Mouse (Mus musculus): Measurements from ENCODE around the gene Src.
A peak's percentile ranks its signal among the peaks of the same experiment; 100 is the strongest.

The Src gene

DNA sequence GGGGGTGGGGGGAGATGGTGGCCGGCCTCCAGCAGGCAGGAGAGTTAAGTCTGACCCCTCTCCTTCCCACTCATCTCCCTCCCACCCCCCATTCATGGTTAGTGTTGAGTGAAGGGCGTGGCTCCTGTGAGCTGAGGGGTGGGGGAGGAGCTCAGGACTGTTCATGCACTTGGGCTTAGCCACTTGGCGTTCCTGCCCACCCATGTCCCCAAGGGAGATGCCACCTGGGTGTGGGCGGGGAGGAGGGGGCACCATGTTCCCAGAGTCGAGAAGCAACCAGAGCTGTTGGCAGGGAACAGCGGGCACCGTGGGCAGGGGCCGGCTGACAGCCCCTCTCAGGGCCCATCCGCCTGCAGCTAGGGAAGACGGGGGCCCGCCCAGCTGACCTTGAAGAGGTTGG lies 18.3 kb downstream of the Src start:
- no peak for DNase-seq (ENCODE audit: low read depth)

DNA sequence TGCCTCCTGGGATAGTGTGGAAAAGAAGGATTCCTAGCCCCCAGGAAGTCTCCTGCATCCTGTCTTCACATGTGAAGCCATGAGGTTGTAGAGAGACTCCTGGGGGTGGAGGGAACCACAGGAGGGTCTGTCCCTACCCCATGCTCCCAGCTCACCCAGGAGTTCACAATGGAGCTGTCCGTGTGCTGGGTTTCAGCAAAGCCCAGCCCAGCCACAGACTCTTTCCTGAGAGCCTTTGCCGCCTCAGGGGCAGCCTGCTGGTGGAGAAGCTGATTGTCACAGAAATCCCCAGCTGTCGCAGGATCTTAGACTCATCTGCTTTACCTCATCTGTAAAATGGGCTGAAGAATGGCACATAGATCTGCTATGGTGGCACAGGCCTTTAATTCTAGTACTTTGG lies 18.9 kb downstream of the Src start:
- DNase-seq (ENCODE audit: low read depth) = no peak

DNA sequence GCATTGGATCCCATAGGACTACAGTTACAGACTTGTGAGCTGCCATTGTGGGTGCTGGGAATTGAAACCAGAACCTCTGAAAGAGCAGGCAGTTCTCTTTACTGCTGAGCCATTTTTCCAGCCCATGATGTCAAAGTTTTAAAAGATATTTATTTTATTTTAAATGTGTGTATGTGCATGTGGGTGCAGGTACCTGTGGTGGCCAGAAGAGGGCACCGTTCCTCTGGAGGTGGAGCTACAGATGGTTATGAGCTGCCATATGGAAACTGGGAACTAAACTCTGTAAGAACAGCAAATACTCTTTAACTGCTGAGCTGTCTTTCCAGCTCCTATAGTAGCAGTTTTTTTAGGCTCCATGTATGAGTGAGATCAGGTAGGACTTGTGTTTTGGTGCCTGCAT lies 23.1 kb downstream of the Src start:
- no peak for DNase-seq (ENCODE audit: low read depth)

DNA sequence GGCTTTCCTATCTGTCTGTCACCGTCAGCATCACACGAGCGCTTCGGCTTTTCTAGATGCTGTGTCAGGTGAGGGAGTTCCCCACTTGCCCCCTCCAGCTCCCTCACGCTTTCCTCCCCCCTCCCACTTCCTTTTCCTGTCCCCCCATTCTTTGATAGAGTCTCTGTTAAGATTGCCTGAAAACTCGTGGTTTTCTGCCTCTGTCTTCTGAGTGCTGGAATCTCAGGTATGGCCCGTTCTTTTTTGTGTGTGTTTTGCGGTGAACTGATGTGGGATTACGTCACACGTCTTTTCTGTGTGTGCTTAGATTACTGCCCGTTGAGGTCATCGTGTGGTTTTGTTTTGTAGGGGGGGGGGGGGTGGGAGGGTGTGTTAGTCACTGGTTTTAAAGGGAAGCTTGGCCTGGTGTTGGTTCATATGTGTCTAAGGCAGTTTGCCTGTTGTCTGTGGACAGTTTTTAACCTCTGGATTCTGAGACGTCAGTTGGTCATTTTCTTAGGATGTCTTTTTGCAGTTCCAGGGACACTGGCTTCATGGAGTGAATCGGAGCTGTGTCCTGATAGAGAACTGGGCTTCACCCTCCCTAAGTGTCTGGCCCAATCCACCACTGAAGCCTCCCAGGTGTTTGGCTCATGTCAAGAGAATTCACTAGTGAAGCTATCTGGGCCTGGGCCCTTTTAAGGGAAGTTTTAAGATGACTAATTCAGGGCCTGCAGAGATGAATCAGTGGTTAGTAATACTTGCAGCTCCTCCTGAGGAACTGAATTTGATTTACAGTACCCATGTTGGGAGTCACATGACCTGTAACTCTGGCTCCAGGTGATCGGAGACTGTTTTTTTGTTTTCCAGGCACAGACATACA lies 29.3 kb downstream of the Src start:
- peak; percentile 53 for DNase-seq (ENCODE audit: low read depth)

DNA sequence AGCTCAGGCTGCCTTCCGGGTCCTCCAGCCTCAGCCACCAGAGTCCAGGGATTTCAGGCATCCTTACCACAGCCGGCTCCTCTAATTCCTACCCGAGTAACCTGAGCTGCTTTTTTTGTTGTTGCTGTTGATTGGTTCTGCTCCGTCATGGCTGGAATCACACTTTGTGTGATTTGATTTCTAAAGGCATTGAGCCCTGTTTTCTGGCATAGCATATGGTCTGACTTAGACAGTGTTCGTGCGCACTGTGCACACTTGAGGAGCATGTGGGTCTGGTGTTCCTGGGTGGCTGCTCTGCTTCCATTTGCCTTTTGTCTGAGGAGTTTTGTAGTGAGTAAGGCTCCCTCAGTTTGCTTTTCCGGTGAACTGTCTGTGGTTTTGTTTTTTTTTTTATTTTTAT lies 30.1 kb downstream of the Src start:
- DNase-seq (ENCODE audit: low read depth) = no peak

DNA sequence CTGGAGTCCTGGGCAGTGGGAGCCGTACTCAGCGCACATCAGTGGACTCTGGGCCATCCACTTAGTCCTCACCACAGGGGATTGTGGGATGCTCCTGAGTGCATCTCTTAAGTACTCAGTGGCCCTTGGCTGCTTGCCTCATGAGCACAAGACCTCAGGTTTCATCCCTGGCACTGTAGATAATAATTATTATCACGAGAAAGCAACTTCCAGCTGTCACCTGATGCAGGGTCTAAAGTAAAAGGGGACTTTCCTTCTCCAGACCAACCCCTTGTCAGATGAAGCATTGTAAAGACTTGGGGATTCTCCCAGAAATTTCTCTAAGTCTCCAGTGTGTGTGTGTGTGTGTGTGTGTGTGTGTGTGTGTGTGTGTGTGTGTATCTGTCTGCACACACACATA lies 32.7 kb downstream of the Src start:
- no peak for DNase-seq (ENCODE audit: low read depth)

DNA sequence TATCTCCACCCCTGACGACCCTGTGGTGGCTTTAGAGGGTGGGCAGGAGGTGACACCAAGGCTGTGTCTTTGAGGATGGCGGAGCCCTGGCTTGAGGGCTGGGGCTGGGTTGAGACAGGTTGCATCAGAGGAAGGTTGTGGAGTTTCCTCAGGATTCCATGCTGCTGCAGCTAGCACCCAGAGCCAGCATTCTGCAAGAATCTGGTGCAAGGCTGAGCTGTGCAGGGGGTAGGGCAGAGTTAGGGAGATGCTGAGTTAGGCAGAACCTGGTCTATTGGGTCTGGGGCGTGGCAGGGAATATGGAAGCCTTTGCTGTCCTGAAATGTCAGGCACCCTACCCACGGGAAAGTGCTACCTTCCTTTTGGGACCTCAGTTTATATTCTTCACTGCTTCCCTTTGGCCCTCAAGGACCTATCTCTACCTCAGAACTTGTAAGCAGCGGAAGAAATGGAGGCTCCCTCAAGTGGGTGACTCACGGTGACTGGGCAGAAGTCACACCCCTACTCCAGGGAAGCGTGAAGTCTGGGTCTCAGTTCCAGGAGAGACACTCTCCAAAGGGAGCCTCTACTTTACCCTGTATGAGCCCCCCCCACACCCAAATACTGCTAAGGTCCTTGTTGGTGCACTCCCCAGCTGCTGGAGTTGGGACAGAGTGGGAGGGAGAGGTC lies 33.3 kb downstream of the Src start:
- no peak for DNase-seq (ENCODE audit: low read depth)

DNA sequence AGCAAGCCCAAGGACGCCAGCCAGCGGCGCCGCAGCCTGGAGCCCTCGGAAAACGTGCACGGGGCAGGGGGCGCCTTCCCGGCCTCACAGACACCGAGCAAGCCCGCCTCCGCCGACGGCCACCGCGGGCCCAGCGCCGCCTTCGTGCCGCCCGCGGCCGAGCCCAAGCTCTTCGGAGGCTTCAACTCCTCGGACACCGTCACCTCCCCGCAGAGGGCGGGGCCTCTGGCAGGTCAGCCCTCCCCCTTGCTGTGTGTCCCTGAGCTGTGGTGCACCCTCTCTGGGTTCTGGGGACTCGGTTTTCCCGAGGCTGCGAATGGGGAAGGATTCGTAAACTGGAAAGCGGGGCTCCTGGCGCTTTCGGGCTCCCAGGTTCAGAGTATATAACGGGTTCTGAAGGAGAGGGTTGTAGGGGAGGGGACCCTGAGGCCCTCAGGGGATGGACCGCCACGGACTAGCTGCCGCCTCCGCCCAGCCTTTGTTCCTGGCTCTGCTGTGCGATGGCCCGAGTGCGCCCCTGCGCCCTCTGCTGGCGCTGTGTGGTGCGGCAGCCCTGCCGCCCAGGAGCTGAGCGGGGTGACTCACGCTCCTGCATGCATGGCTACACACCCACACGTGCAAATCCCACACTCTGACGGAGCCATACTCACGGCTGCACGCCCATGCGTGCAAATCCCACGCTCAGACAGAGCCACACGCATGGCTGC lies 39.0 kb downstream of the Src start:
- peak; percentile 79 for DNase-seq (ENCODE audit: low read depth)

DNA sequence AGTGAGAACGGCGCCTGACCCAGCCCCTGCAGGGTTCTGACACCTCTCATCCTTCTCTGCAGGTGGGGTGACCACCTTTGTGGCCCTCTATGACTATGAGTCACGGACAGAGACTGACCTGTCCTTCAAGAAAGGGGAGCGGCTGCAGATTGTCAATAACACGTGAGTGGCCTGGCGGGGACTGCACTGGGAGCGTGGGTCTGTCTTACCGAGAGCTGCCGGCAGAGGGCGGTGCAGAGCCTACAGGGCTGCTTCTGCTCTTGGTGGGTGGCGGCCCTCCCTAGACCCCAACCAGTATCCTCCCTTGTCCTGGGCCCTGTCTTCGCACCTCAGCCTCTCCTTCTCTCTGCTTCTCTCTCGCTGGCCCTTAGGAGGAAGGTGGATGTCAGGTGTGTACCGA lies 40.2 kb downstream of the Src start:
- DNase-seq (ENCODE audit: low read depth) = peak; percentile 43

DNA sequence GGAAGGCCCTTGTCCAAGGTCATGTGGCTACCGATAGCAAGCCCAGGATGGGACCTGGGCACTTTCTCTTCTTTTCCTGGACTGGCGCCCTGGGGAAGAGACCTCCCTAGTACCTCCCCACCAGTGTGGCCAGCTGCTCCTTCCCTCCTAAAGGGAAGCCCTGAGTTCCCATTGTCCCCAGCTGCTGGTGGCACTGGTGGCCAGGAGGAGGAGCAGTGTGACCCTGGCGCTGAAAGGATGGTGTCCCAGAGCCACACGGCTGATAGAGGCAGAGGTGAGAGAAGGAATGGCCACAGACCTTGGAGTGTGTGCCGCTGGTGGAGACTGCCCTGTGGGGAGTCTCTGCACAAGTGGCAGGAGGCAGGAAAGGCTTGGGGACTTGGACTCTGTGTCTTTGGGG lies 41.5 kb downstream of the Src start:
- DNase-seq (ENCODE audit: low read depth) = no peak

DNA sequence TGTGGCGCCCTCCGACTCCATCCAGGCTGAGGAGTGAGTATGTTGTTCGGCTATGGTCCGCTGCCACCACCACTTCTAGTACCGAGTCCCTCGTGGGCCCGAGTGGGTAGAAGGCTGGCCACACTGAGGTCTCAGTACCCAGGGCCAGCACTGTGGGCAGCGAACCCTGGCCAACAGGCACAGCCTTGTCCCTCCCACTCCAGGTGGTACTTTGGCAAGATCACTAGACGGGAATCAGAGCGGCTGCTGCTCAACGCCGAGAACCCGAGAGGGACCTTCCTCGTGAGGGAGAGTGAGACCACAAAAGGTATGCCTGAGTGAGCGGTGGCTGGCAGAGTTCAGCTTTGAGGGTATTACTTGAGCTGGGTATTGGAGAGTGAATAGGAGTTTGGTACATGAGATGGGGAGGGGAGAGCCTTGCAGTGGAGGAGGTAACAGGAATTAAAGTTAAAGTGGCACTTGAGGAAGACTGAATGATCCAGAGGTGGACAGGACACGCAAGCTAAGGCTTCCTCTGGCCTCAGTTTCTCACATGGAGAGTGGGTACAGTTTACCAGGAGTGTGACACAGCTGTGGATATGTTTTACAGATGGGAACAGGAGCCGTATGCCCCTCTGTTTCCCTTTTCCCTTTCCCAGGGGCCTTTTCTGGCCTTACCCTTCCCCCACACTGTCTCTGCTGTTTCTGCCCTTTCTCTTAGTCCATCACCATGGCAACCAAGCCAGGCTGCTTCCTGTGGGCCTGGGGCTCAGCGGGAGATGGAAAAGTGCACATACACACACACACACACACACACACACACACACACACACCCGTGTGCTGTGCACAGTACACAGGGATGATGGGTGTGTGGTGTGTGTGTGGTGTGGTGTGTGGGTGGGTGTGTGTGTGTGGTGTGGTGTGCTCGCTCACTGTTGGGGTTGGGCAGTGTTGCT lies 44.8 kb downstream of the Src start:
- DNase-seq (ENCODE audit: low read depth) = no peak

DNA sequence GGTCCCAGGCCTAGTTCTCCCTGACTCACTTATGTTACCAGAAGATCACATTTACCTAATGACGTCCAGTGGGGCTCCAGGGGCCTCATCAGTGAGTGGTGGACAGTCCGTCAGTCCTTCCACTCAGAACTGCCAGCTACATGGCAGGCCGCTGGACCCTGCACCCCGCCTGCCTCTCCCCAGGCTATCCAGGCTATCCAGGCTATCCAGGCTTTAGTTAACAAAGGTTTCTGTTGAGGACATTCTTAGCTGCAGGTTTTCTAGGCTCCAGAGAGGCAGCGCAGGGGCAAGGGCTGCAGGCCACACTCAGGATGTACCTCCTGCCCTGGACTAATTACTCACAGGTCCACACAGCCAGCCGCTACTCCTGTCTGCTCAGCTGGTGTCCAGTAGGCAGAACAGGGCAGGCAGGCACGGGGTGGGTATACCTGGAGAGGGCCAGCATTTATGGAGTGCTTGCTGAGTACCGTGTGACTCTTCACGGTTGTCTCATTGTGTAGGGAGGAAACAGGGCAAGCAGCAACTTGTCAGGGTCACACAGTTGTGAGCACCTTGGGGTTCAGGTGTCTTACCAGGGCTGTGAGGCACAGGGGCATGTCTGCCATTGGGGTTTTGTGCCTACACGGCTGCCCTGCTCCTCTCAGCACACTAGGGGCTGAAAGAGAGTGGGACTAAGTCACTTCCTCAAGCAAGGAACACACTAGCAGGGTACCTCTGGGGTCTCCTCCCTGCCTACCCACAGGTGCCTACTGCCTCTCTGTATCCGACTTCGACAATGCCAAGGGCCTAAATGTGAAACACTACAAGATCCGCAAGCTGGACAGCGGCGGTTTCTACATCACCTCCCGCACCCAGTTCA lies 45.9 kb downstream of the Src start:
- DNase-seq (ENCODE audit: low read depth) = no peak

DNA sequence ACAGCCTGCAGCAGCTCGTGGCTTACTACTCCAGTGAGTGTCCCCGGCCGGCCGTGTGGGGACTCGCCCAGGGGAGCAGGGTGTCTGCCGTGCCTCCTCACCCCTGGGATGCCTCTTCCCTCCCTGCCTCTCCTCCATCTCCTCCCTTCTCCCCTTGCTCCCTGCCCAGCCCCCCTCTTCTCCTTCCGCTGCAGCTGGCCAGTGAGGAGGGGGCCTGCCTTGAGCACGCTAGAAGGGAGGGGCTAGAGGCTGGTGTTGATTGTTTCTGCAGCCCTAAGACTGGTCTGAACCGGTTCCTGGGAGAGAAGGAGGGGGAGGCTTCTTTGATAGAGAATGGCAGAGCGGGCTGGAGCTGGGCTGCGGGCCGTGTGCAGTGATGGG lies 46.5 kb downstream of the Src start:
- no peak for DNase-seq (ENCODE audit: low read depth)

DNA sequence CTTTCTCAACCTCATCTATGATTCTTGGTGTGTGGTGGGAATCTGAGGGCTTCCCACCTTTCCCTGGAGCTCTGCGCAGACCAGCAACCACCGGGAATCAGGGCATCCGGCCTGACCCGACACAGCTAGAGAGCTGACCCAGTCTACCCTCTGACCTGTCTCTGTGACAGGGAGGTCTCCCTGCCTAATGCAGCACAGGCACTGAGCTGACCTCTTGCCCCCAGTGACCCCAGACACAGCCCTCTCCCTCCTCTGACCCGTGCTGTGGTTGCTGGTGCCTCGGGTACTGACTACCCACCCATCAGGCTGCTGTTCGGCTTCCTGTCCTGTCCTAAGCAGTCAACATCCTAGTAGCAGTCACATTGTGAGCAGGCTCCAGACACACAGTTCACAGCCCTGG lies 48.6 kb downstream of the Src start:
- DNase-seq (ENCODE audit: low read depth) = no peak

DNA sequence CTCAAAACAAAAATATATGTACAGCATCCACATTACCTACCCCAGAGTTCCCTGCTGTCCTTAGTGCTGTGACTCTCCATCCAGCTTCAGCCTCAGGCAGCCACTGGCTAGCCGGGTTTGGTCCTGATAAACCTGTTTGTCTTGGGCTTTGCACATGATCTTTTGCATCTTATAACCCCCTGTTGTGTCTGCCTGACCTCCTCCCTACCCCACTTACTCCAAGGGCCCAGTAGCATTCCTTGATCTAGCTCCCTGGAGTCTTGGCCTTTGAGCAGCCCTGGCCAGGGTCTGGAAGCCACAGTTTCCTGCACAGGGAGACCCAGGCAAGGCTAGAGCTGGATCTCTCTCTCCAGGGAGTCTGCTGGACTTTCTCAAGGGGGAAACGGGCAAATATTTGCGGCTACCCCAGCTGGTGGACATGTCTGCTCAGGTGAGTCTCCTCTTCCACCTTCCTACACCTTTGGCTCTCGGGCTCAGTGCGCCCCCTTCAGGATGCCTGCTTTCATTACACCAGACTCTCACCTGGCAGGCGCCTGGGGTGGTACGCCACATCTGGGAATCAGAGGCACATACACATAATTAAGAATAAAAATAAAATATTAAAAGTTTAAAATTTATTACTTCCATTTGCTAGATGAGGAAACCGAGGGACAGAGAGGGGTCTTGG lies 50.0 kb downstream of the Src start:
- no peak for DNase-seq (ENCODE audit: low read depth)

DNA sequence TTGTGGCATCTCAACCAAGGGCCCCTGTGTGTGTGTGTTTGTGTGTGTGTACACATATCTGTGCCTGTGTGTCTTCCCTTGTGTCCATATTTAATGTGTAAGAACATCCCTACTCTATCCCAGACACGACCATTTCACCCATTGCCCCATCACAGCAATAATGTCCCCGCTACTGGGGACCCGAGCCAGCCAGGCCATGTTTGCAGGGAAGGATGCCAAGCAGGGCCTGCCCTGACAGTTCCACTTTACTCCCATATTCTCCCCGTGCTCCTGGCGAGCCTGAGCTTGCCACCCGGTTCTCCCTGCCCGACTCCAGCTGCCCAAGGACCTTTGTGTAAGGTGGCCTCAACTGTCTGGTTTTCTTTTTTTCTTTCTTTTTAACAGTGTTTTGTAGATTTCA lies 53.0 kb downstream of the Src start:
- DNase-seq (ENCODE audit: low read depth) = no peak

DNA sequence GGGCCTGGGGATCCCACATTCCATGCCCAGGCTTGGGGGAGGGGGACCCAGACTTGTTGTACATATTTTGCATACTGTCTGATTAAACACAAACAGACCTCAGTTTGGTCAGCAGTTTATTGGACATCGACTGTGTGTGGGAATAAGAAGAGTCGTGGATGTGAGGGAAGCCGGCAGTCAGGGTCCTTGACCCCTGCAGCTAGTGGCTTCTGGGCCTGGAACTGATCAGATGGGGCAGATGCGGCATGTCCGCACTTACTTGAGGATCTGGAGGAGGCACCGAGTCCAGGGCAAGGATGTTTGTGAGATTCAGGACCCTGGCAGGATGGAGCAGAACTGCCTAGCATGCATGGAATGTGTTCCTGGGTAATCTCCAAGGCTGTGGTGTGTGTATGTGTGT lies 53.5 kb downstream of the Src start:
- no peak for DNase-seq (ENCODE audit: low read depth)

DNA sequence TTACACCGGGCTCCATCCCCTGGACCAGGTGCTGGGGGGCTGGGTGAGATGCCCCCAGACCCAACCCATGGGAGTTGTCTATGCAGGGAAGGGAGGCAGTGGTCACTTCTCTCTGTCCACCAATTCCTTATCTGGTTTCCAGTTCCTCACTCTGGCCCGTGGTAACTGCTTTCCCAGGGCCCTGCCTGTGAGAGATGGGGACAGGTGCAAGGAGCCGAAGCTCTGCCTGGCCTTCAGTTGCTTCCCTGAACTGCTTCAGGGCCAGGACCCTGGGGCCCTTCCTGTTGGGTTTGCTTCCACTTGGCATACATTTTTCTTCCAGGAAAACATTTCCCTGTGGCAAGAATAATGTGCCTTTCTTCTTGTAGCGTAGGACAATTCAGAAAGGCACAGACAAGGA lies 54.2 kb downstream of the Src start:
- DNase-seq (ENCODE audit: low read depth) = no peak

DNA sequence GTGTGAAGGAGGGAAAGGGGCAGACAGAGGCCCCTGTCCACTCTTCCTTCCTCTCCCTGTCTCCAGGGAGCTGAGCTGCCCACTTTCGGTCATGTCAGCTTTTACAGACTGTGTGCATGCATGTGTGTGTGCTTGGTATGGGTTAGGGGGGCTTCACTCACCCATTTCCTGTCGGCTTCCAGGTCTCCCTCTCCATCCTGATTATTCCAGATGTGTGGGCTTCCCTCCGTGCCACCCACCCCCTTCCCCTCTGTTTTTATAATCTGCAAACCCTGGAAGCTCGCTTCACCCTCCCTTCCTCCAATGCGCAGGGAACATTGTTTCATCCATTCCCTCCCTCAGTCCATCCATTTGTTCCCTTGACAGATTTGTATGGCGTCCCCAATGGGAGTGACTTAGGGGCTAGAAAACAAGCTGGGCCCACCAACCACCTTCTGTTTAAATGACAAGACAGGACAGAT lies 56.1 kb downstream of the Src start:
- DNase-seq (ENCODE audit: low read depth) = no peak
